Mouse (Mus musculus): ENCODE data around the gene Rxra. TPM values are rescaled to one million over a fixed set of nuclear protein-coding genes. Genes with fewer than 3 reads are reported as not detected.

Gene Rxra
- polyA plus RNA-seq, 1 experiment from 2014 or later: 2.6 TPM

DNA sequence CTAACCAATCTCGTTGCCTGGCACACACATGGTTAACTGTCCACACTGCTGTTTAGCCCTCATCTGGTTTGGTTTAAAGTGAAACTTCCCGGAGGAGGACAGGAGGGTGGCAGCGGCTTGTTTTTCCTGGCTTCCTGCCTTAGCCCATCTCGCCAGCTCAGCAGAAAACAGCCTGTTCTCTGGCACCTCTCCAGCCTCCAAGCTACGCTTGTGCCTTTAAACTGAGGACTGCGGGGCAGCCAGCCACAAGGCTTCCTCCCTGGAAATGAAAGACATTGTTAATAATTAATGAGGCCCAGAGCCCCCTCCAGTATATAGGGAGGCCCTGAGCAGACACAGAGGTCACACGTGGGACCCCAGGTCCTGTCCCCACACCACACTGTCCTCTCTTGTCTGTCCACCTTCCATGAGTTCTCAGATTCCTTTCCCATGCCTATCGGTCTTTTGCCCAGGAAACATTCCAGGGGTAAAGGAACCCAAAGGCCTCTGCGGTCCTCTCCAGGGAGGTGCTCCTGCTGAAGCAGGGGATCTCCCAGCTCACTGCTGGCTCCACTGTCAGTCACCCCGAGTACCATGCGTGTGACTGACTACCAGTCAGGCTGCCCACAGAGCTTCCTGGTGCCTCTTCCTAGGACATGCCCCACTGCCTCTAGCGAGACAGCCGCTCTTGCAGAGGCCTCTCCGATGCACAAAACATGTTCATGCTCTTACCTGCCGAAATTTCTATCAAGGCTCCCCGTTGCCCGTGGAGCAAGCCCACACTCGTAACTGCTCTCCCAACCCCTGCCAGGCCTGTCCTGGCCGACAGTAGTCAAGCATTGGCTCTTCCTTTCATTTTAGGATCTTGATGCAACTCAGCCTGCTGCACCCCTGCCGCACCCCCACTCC is 82.4 kb downstream of the Rxra start:
- WGBS: 50% methylated on average over 20 of the region's 20 CpGs

DNA sequence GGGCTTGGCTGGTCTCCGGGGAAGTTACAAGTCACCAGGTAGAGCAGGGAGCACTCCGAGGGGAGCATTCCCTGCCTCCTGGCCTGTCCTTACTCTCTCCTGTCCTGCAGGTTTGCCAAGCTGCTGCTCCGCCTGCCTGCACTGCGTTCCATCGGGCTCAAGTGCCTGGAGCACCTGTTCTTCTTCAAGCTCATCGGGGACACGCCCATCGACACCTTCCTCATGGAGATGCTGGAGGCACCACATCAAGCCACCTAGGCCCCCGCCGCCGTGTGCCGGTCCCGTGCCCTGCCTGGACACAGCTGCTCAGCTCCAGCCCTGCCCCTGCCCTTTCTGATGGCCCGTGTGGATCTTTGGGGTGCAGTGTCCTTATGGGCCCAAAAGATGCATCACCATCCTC is 83.2 kb downstream of the Rxra start:
- Histone ChIP-seq H3K9ac (ENCODE audit: low read length) (no peak overlapping the region), H3K36me3 (ENCODE audit: control insufficient read depth, insufficient read depth, low read length) (peaks cover 8% of the 10 kb centered on the region; the same call in 1 of the 2 replicates), H3K27me3 (replicated peaks; ENCODE audit: control insufficient read depth, insufficient read depth, low read length) (no peaks in the 10 kb centered on the region), H3K9me3 (replicated peaks; ENCODE audit: control insufficient read depth, low read length) (no peaks in the 10 kb centered on the region), H3K4me1 (ENCODE audit: control insufficient read depth, insufficient read depth, low read length) (peaks cover 19% of the 10 kb centered on the region), H3K4me2 (ENCODE audit: low read length) (no peak overlapping the region), H3K27ac (ENCODE audit: low read depth, low read length) (peak overlapping the region; percentile 77; the same call in 1 of the 2 replicates), H3K4me3 (ENCODE audit: low read depth, low read length) (no peak overlapping the region)
- ATAC-seq (no peak), DNase-seq (ENCODE audit: low spot score) (no peak)
- WGBS: 94% methylated on average over 14 of the region's 14 CpGs

More for the DNA sequence above, 82.4 kb downstream of the Rxra start:
- H3K4me1 ChIP-seq (ENCODE audit: control insufficient read depth, insufficient read depth, low read length): peaks cover 19% of the 10 kb centered on the region
- no peaks in the 10 kb centered on the region for H3K27me3 ChIP-seq (replicated peaks; ENCODE audit: control insufficient read depth, insufficient read depth, low read length)
- H3K9ac ChIP-seq (ENCODE audit: low read length): no peak overlapping the region
- peaks cover 8% of the 10 kb centered on the region; the same call in 1 of the 2 replicates for H3K36me3 ChIP-seq (ENCODE audit: control insufficient read depth, insufficient read depth, low read length)
- ATAC-seq (peak; percentile 88), DNase-seq (ENCODE audit: low spot score) (peak; percentile 96)
- H3K27ac ChIP-seq (ENCODE audit: low read depth, low read length): peak overlapping the region; percentile 77
- no peaks in the 10 kb centered on the region for H3K9me3 ChIP-seq (replicated peaks; ENCODE audit: control insufficient read depth, low read length)
- H3K4me3 ChIP-seq (ENCODE audit: low read depth, low read length): no peak overlapping the region
- 0 out of 2 replicates have a peak overlapping the region, but pooled peaks have one; percentile 16 for H3K4me2 ChIP-seq (ENCODE audit: low read length)

DNA sequence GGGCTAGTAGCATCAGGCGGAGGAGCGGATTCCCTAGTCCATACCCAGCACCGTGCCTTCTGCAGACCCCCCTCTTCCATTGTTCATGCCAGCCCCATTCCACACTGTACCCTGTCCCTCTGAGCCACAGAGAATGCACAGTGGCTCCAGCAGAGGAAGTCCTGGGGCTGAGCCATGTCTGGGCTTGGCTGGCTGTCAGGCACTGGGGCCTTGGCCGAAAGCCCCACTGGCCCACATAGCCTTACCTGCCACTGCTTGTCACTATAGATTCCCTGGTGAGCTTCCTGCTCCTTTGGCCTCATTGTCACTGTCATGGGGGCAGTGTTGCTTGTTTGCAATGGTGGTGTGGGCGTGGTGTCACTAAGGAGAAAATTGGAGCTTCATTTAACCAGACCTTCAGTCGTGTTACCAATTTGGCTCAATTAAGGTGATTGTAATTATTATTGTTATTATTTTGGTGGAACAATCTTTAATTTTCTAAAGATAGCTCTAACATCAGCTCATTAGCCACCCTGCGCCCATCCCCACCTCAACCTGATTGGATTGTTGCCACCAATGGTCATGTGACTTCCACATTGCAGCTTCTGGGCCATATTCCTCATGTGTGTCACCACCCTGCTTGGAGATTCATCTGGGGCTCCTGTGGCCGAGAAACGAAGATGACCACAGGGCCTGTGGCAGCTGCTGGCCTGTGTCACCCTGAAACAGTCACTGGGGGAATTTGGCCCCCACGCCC is 85.2 kb downstream of the Rxra start:
- no peaks in the 10 kb centered on the region for H3K27me3 ChIP-seq (replicated peaks; ENCODE audit: control insufficient read depth, insufficient read depth, low read length)
- peaks cover 6% of the 10 kb centered on the region; the same call in 1 of the 2 replicates for H3K36me3 ChIP-seq (ENCODE audit: control insufficient read depth, insufficient read depth, low read length)
- ATAC-seq (no peak), DNase-seq (ENCODE audit: low spot score) (no peak)
- no peak overlapping the region for H3K27ac ChIP-seq (ENCODE audit: low read depth, low read length)
- no peak overlapping the region for H3K4me3 ChIP-seq (ENCODE audit: low read depth, low read length)
- H3K9ac ChIP-seq (ENCODE audit: low read length): no peak overlapping the region
- 83% methylated on average over 10 of the region's 10 CpGs for WGBS
- H3K9me3 ChIP-seq (replicated peaks; ENCODE audit: control insufficient read depth, low read length): no peaks in the 10 kb centered on the region
- H3K4me2 ChIP-seq (ENCODE audit: low read length): no peak overlapping the region
- peaks cover 19% of the 10 kb centered on the region for H3K4me1 ChIP-seq (ENCODE audit: control insufficient read depth, insufficient read depth, low read length)

DNA sequence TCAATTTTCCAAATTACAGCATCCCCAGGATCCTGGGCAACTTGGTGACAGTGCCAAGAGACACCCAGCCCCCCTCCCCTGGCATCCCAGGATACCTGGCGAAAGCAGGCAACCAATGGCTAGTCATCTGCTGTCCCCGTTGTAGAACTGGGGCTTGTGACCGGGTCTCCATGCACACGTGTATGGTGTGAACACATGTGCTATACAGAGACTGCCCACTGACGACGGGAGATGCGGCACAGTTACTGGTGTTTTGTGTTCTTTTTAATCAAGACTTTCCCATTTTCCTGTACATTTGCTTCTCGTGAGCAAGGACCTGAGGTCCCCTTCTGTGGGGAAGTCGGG is 85.7 kb downstream of the Rxra start:
- ATAC-seq (no peak), DNase-seq (ENCODE audit: low spot score) (no peak)
- H3K27ac ChIP-seq (ENCODE audit: low read depth, low read length): no peak overlapping the region
- H3K4me2 ChIP-seq (ENCODE audit: low read length): no peak overlapping the region
- no peaks in the 10 kb centered on the region for H3K9me3 ChIP-seq (replicated peaks; ENCODE audit: control insufficient read depth, low read length)
- H3K36me3 ChIP-seq (ENCODE audit: control insufficient read depth, insufficient read depth, low read length): peaks cover 6% of the 10 kb centered on the region; the same call in 1 of the 2 replicates
- WGBS: 85% methylated on average over 9 of the region's 9 CpGs
- H3K4me1 ChIP-seq (ENCODE audit: control insufficient read depth, insufficient read depth, low read length): peaks cover 19% of the 10 kb centered on the region
- no peaks in the 10 kb centered on the region for H3K27me3 ChIP-seq (replicated peaks; ENCODE audit: control insufficient read depth, insufficient read depth, low read length)
- H3K9ac ChIP-seq (ENCODE audit: low read length): no peak overlapping the region
- no peak overlapping the region for H3K4me3 ChIP-seq (ENCODE audit: low read depth, low read length)

DNA sequence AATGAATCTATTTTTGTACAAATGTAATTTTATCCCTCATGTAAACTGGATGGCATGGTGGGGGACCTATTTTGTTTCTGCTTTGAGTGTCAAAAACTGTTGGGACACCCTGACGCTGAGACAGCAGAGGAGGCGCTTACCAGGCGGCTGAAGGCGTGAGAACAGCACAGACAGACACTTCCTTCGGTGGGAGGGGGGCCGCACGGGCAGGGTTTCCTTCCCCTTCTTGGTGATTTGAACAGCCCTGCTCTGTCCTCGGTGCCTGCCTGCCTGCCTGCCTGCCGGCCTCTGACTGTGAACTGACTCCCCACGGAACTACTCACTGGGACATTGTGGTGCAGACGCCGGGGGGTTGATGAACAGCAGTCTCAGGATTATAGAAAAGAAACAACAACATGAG is 86.3 kb downstream of the Rxra start:
- Histone ChIP-seq H3K36me3 (ENCODE audit: control insufficient read depth, insufficient read depth, low read length) (peaks cover 6% of the 10 kb centered on the region; the same call in 1 of the 2 replicates), H3K4me2 (ENCODE audit: low read length) (no peak overlapping the region), H3K4me1 (ENCODE audit: control insufficient read depth, insufficient read depth, low read length) (peaks cover 19% of the 10 kb centered on the region), H3K27ac (ENCODE audit: low read depth, low read length) (no peak overlapping the region), H3K4me3 (ENCODE audit: low read depth, low read length) (no peak overlapping the region), H3K27me3 (replicated peaks; ENCODE audit: control insufficient read depth, insufficient read depth, low read length) (no peaks in the 10 kb centered on the region), H3K9ac (ENCODE audit: low read length) (no peak overlapping the region), H3K9me3 (replicated peaks; ENCODE audit: control insufficient read depth, low read length) (no peaks in the 10 kb centered on the region)
- 58% methylated on average over 12 of the region's 12 CpGs for WGBS
- ATAC-seq: no peak
- DNase-seq (ENCODE audit: low spot score): no peak

DNA sequence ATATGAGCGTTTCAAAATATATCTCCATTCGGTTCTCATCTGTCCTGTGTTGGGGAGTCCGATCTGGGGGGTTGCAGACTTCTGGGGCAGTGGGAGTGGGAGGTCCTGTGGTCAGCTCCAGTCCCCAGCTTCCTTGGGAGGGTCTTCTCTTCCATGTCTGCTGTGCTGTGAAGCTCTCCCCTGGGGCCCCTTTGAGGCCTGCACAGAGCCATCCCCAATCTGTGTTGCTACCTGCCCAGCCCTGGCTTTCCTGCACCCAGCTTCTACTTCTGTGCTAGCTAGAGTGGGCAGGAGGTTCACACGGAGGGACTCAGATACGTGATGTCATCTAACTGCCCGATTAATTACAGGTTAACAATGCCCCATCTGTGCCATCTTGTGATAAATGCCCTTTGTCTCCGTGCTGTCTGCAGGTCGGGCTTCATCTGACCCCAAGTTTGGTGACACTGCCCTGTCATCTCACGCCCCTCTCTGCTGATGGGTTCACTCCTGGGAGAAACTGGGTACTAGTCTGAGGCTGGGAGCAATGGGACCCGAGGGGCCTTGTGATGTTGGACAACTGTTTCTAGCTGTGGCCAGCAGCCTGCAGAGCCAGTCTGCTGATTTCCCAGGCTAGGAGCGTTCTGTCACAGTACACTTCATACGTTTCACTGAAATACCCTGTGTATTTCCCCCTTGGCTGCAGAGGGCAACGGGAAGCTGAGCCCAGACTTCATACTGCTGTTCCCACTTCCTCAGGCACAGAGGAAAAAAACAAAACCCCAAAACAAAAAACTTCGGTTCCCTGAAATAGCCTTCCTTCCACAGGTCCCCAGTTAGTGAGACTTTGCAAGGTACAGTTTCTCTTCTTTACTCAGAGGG is 86.9 kb downstream of the Rxra start:
- Histone ChIP-seq H3K36me3 (ENCODE audit: control insufficient read depth, insufficient read depth, low read length) (peaks cover 6% of the 10 kb centered on the region; the same call in 1 of the 2 replicates), H3K4me1 (ENCODE audit: control insufficient read depth, insufficient read depth, low read length) (peaks cover 14% of the 10 kb centered on the region), H3K27me3 (replicated peaks; ENCODE audit: control insufficient read depth, insufficient read depth, low read length) (no peaks in the 10 kb centered on the region), H3K27ac (ENCODE audit: low read depth, low read length) (no peak overlapping the region; the same call in 1 of the 2 replicates), H3K9me3 (replicated peaks; ENCODE audit: control insufficient read depth, low read length) (no peaks in the 10 kb centered on the region), H3K4me2 (ENCODE audit: low read length) (no peak overlapping the region), H3K9ac (ENCODE audit: low read length) (no peak overlapping the region), H3K4me3 (ENCODE audit: low read depth, low read length) (no peak overlapping the region)
- no peak for ATAC-seq
- 78% methylated on average over 14 of the region's 14 CpGs for WGBS
- DNase-seq (ENCODE audit: low spot score): no peak

DNA sequence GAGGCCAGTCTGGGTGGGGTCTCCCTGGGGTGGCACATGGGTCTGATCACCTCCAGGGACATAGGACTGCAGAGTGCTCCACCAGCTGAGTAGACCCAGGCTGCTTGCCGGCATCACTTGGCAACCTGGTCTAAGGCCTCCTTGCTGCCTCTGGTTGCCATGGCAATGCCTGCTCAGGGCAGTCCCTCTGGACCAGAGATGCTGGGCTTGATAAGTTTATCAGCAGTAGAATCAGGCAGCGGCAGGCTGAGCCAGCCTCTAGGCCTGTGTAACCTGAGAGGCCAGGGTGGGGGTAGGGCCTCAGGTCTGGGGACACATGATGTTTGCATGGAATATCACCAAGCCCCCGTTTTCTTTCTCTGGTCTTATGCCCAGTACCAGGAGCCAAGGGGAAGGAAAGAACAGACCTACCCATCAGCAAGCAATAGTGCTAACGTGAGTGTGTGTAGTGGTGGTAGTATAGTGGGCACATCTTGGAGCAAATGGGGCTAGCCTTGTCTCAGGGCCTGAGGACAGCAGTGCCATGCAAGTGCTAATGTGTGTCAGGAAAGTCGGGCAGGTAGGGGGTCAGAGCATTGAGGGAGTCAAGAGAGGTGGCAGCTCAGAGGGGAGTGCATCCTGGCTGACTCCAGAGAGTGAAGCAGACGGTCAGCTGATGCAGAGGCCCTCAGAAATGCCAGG is 88.2 kb downstream of the Rxra start:
- peaks cover 2% of the 10 kb centered on the region; the same call in 1 of the 2 replicates for H3K4me1 ChIP-seq (ENCODE audit: control insufficient read depth, insufficient read depth, low read length)
- H3K9ac ChIP-seq (ENCODE audit: low read length): no peak overlapping the region
- H3K4me2 ChIP-seq (ENCODE audit: low read length): no peak overlapping the region
- peaks cover 6% of the 10 kb centered on the region; the same call in 1 of the 2 replicates for H3K36me3 ChIP-seq (ENCODE audit: control insufficient read depth, insufficient read depth, low read length)
- ATAC-seq (peak; percentile 45), DNase-seq (ENCODE audit: low spot score) (no peak)
- H3K9me3 ChIP-seq (replicated peaks; ENCODE audit: control insufficient read depth, low read length): no peaks in the 10 kb centered on the region
- H3K4me3 ChIP-seq (ENCODE audit: low read depth, low read length): no peak overlapping the region
- WGBS: 21% methylated on average over 6 of the region's 6 CpGs
- H3K27ac ChIP-seq (ENCODE audit: low read depth, low read length): no peak overlapping the region
- H3K27me3 ChIP-seq (replicated peaks; ENCODE audit: control insufficient read depth, insufficient read depth, low read length): no peaks in the 10 kb centered on the region

DNA sequence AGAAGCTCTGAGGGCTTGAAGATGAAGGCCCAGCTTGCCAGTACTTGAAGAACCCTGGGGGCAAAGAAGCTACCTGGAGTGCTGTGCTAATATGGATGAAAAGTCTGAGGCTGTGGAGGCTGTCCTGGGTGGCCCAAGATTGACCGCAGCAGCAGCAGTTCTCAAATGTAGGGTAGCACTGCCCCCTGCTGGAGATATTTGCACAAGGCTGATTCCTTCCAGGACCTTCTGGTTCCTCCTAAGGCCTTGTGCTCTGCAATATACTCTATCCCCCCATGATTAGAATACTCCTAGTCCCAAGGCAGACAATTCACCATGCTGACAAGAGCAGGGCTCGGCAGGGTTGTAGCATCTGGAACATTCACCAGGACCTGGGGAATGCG is 88.7 kb downstream of the Rxra start:
- WGBS: 24% methylated on average over 3 of the region's 3 CpGs

More for the DNA sequence above, 88.7 kb downstream of the Rxra start:
- H3K4me3 ChIP-seq (ENCODE audit: low read depth, low read length): no peak overlapping the region
- peak; percentile 67 for ATAC-seq
- peak; percentile 88 for DNase-seq (ENCODE audit: low spot score)
- H3K9me3 ChIP-seq (replicated peaks; ENCODE audit: control insufficient read depth, low read length): no peaks in the 10 kb centered on the region
- no peak overlapping the region for H3K4me2 ChIP-seq (ENCODE audit: low read length)
- no peaks in the 10 kb centered on the region for H3K27me3 ChIP-seq (replicated peaks; ENCODE audit: control insufficient read depth, insufficient read depth, low read length)
- no peak overlapping the region for H3K9ac ChIP-seq (ENCODE audit: low read length)
- H3K27ac ChIP-seq (ENCODE audit: low read depth, low read length): no peak overlapping the region
- H3K36me3 ChIP-seq (ENCODE audit: control insufficient read depth, insufficient read depth, low read length): peaks cover 1% of the 10 kb centered on the region; the same call in 1 of the 2 replicates
- no peaks in the 10 kb centered on the region for H3K4me1 ChIP-seq (ENCODE audit: control insufficient read depth, insufficient read depth, low read length)

All from forebrain, embryonic 14.5 days (tissue).